Mouse (Mus musculus) lung, postnatal 25 days (tissue): ENCODE data around the gene Krtcap3.
A peak's percentile ranks its signal among the peaks of the same experiment; 100 is the strongest.

Source experiments
- DNase-seq: peaks from one replicate; pipeline ENCODE4 v3.0.0; 2022; ENCODE audit warnings: low spot score

Krtcap3 gene

DNA sequence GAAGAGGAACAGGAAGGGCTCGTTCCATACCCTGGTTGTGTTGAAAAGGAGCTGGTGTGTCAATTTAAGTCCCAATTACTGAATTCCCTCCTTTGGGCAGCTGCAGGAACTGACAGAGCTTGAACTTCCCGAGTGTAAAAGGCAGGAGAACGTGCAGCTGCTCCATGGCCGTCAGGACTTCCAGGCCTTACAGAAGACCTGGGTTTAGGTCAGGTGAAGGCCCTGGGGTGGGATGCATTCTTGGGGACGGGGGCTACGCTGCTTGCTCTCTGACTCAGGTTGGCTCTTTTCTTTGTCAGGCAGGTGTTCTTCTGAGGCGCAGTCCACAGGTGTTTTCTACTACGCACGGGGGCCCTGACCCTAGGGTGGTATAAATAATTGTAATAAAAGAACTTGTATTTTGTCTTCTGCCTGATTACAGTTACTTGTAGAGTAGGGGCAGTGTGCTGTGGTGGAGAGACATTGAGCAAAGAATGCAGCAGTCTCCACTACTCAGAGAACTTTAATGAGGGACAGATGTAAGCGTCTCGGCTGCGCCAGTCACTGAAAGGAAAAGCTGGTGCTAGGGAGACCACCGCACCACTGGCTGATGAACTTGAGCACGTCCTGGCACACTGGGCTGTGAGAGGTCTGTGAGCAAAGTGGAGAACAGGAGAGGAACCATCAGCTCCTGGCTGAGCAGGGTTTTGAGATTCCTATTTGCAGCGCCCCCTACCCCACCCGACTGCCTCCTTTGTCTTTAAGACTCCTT lies 1.5 kb downstream of the Krtcap3 start:
- no peak for DNase-seq

DNA sequence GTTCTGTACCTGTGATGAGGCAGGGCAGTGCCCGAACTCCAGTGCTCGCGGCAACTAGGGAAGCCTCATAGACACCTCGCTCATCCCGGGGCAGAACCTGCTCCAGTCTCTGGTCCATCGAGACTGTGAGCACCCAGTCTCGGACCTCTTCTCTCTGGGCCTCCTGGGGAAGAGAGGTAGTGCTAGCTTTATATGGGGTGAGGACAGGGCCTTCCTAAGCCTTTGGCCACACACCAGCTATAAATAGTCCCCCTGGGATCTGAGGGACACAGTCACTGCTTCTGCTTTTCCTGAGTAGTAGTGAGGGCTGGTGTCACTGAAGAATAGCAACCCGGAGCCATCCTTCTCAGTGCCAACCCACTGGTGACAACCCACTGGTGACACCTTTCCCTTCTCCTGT lies 2.3 kb downstream of the Krtcap3 start:
- DNase-seq = no peak

DNA sequence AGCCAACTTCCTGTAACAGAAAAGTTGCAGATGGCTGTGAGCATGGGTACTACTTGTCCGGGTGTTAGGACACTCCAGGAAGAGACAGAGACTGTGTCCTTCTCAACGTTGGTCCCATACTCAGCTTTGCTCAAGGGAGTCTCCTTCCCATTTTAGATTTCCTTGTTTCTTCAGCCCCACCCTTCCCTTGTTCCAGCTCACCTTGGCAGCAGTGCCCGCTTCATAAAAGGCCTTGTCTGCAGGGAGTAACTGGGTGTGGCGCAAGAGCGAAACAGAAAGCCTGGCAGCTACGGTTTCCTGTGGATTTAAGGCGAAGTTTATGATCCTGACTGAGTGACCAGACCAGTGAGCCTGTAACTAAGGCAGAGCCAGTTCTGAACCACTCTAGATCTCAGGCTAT lies 3.0 kb downstream of the Krtcap3 start:
- peak; percentile 88 for DNase-seq

DNA sequence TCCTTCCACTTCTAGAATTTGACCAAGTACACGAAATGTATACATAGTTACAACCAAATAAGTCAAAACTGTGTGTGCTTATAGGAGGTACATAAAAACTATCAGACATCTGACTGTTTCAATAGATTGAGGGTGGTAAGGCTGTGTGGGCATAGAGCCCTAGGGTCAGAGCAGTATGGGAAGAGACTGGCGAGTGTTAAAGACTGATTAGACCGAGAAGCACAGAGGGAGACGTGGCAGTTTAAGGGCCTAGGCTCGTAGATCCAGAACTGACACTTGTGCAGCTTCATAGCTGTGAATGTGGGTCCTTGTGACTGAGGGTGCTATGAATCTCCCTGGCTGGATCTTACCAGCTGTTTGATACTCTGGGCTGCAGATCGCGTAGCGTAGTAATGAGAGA lies 3.4 kb downstream of the Krtcap3 start:
- no peak for DNase-seq

DNA sequence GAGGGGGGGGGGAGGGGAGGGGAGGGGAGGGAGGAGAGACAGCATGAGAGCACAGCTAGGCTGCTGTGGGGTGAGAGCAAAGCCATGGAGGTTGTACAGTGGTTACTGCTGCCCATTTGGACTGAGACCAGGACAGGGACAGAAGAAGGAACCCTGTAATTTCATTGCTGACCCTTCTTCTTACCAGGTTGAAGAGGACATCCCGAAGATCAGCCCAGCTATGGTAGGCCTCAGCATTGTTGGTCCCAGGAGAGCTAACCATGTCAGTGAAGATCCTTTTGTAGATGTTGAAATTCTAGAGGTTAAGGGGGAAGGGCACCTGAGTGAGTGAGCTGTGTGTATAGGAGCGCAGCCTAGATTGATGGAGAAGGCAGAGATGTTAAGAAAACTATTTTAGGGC lies 3.9 kb downstream of the Krtcap3 start:
- DNase-seq = no peak

DNA sequence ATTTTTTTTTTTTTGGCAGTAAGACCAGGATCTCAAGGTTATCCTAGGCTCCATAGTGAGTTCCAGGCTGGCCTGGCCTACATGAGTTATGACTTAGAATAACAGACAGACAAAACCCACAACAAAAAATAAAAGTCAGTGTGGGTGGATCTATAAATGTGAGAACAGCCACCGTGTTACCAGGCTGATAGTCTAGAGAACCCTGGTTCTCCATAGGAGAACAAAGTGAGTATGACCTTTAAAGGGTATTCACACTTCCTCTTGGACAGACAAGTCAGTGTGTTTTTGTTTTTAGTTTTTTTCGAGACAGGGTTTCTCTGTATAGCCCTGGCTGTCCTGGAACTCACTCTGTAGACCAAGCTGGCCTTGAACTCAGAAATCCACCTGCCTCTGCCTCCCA lies 4.5 kb downstream of the Krtcap3 start:
- DNase-seq = no peak

DNA sequence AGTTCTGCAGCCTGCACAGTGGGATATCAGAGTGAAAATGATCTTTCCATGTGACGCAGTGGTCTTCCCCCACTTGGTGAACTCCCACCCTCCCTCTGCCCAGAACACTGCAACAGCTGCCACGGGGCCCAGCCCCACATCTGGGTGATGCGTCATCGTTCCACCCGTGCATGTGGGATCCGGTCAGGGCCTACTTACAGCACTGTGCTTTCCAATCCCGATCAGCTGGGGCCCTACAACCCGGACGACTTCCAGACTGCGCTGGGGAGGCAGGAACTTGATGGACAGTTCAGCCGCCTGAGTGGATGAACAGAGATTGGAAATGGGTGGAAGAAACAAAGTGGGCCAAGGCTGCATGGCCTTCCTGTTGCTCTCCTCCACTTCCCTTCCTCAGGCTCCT lies 6.1 kb downstream of the Krtcap3 start:
- DNase-seq = no peak

DNA sequence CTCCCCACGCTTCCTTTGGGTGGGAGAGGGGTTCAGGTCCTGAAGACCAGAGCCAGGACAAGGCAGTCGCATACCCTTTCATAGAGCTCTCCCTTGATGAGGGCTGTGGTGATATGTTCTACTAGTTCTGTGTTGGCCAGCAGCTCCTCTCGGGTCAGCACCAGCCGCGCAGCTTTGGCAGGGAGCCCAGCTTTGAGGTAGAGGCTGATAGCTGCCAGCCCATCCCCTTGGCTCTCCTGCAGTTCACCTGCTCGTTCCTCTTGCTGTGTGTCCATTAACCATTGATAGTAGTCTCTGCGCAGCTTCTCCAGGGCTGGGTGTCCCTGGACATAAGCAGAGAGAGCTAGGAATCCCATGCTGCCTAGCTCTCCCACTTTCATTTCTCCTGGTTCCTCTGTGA lies 14.6 kb downstream of the Krtcap3 start:
- DNase-seq = no peak

DNA sequence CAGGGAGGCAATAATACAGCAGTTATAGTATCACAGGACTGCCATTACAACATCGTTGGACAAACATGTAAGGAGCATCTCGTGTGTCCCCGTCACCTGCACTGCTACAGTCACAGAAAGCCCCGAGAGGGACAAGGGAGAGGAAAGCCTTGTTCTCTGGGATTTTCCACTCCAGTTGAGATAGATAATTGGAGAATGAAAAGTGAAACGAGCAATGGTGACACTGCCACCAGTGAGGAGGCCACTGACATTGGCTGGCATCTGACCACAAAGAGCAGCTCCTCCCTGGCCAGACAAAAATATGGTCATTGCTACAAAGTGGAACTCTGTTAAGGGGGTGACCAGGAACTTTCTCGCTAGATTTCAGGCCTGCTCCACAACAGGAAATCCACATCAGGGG lies 16.2 kb downstream of the Krtcap3 start:
- DNase-seq = no peak

DNA sequence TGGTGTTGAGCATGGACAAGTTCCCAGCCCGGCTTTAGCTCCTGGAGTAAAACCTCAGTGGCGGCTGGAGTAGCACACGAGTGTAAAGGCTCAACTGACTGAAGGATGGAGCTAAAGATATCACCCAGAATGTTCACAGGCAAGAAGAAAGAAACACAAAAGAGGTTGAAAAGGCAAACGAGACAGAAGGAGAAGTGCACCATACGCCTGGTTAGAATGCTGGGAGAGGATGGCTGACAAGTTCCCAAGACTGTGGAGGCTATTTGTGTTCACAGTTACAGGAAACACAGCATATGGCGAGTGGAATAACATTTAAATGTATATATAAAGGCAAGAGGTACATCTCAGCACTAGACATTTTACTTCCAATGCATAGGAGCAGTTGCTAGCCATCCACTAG lies 21.5 kb downstream of the Krtcap3 start:
- DNase-seq = no peak

DNA sequence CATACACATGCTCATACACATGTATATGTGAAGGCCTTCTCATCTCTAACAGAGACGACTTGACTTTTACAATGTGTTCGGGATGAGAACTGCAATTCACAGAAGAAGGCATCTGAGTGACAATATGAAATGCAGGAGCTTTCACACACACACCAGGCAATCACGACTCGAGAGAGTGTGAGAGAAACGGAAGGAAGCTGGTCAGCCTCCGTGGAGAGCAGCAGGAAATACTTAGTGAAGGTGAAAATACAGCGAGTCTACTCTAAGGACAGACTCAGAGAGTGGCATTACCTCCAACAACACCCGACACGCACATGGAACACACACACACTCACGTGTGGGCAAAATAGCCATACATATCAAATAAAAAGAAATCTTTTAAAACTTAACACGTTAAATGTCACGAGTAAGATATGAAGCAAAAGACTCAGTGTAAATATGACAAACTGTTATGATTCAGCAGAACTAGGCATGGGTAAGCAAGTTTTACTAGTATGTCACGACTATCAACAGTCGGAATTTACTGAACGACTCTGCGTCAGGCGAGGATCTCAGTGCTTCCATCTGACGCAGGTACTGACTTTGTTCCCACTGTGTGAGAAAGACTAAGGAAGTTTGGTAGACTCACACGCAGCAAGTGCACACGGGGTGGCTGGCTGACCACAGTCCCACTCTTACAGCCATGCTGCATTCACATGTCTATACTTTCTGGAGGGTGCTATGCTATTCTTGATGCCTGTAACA lies 27.9 kb downstream of the Krtcap3 start:
- DNase-seq = no peak

DNA sequence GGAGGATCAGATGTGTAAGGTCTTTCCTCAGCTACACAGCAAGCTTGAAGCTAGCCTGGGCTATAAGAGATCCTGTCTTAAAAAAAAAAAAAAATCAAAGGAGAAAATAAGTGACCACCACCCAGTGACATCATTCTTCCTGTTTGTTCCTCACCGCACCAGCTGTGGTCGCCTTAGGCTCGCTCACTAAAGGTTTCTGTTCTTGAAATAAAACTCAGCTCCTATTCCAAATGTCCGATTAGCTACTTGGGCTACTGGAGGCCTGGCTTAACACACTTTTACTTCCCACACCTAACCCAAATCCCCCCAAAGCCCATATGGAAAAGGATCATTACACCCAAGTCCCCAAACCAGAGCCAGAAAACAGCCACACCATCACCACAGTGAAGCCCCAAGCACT lies 36.7 kb downstream of the Krtcap3 start:
- DNase-seq = no peak

DNA sequence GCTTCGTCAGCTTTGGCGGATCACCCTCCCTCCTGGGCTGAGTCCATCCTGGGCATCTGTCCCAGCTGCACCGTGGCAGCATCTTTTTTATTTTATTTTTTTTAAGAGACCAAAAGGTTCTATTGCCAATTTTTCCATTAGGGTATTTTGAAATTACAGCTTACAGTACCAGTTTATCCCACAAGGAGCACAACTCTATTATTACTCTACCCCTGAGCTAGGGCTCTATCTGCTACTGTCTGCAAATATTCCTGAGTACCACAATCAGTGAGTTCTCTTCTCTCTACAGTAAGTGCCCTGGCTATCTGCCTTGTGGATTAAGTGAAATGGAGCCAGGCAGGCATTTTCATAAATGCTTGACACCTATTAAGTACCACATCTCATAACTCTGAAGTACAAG lies 37.2 kb downstream of the Krtcap3 start:
- DNase-seq = no peak

DNA sequence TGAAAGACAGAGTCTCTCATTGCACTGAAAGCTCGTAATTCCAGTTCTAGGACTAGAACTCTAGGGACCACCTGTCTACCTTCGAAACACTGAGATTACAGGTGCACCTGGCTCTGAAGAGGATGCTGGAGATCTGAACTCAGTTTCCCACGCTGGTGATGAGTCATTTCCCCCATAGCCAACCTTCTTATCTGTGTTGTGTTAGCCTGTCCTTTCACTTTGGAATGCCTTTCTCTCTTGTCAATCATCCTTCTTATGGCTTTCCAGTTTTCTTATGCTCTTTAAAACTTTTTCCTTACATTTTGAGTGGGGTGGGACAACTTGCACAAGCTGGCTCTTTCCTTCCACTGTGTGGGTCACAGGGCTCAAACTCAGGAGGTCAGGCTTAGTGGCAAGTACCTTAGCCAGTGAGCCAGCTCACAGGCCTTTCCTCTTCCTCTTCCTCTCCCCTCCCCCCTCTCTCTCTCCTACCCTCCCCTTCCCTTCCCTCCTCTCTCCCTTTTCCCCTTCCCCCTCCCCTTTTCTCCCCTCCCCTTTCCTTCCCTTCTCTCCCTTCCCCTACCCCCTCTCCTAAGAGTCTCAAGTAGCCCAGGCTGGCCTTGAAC lies 38.2 kb downstream of the Krtcap3 start:
- no peak for DNase-seq

DNA sequence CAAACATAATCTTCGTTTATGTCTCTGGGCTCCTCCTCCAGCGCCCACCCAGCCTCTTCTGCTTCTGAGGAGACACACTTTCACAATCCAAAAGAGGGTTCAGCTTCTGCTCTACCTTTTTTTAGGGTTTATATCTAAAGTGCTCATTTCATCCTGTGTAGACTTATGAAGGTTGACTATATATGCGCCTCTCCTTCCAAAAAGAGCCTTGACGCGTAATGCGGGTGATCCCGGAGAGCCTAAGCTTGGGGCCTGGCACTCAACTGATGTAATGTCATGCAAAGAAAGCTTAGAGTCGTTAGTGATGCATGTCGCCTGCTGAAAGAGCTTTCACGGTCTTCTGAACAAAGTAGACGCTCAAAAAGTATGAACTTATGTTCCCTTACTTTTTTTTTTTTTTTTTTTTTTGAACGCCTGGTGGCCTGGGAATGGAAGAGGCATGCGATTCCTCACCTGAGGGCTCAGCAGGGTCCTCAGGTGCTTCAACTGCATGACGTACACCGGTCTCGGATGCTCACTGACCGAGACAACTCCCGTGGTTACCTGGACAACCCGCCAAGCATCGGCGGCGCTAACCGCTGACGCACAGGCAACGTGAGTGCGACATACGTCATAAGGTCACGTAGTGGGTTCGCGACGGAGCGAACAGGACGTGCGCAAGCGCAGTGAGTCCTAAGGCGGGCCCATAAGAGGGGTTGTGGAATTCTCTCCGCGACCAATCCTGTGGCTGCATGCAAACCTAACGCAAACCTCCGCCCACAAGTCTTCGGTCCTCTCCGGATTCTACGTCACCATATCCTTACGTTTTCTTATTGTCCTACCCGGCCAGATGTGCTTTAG lies 39.2 kb downstream of the Krtcap3 start, which contains the start of gene Ift172:
Gene Ift172, minus strand, starts transcription at position 596 of the 840 bp plus-strand sequence.
- peak; percentile 98 for DNase-seq

DNA sequence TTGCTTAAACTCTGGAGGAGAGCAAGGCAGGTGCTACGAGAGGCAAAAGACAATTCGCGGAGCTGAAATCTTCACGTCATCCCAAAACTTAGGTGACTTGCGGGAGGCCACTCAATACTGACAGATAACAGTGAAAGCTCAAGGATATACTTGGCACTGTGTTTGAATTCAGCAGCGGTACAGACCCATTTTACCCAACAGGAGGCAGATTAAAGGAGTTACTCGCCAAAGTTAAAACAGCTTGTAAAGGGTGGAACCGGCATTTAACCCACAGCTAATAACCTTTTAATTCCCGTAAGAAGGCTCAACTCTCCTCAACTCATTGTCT lies 39.8 kb downstream of the Krtcap3 start:
- no peak for DNase-seq

DNA sequence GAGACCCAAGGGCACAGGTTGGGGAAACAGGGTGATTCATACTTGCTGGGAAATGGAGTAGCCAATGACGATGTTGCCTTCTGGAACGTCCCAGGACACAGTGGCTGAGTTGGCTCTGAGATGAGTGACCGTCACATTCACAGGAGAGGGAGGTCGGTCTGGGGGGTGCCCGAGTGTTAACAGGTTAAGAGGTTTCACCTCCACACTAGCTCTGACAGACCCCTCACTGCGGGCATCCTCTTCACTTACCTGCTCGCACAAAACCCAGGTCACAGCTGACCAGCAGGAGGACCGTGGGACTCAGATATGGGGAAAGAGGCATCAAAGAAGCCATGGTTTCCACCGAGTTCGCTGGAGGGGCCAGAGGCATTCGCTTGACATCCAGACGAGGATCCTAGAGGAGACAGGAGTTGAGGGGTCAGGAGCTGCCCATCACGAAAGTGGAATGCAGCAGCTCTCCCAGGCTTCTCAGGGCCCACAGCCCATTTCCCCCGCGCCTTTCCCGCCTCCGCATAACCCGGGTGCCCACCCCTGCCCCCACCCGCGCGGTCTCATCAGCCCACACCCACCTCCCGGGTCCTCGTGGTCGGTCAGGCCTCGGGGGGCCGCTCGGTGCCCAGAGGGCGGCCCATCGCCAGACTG lies 43.6 kb downstream of the Krtcap3 start:
- no peak for DNase-seq

DNA sequence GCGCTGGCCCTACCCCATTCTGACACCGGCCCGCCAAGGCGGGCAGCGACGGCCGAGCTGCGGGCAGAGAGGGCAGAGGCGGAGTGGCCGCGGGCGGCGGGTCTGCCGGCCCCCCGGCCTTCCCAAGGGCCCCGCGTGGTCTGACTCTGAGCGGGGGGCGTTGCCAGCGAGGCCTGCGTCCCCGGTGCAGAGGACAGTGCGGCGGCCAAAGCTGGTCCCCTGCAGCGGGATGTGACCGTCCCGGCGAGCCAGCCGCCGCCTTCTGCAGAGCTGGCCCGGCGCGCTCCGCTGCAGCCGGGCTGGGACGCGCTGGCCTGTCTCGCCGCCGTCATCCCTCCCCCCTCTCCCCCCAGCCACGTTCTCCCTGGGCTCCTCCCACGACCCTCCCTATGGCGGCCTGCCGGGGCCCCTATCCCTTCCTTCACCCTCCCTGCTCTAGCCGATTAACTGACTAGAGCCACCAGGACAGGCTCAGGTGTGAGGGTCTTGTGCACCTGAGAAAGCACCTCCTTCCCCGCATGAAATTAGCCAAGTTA lies 44.2 kb downstream of the Krtcap3 start, which contains the start of gene Fndc4:
Gene Fndc4, minus strand, starts transcription at position 475 of the 536 bp plus-strand sequence.
- DNase-seq = no peak

DNA sequence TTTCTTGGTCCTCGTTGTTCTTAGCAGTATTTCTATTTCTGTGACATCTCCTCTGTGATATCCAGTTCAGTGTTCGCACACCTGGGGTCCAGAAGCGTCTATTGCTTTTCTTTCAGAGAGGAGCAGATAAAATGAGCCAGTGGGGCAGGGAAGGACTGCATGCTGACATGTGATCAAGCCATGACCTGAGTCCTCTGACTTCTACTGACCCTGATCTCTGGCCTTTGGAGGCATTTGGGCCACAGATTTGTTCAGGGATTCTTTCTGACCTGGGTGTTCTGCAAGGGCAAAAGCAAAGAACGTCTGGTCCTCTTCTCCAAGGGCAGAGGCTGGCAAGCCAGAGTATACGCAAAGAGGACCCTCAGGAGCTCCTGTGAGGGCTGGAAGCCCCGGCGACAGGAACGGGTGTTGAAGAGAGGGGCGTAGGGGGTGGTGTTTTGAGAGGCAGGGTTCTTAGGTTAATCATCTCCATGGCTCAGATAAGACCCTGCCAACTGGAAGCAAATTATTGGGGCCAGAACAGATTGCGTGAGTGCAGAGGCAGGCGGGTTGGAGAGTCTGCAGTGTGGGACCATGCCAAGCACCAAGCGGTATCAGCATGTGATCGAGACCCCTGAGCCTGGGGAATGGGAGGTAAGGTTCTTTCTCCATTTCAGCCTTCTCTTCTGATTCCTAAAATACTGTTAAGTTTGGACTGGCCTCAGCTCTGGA lies 45.7 kb downstream of the Krtcap3 start, which contains the start of gene Gckr:
Gene Gckr, plus strand, starts transcription at position 397 of the 711 bp plus-strand sequence.
- no peak for DNase-seq

DNA sequence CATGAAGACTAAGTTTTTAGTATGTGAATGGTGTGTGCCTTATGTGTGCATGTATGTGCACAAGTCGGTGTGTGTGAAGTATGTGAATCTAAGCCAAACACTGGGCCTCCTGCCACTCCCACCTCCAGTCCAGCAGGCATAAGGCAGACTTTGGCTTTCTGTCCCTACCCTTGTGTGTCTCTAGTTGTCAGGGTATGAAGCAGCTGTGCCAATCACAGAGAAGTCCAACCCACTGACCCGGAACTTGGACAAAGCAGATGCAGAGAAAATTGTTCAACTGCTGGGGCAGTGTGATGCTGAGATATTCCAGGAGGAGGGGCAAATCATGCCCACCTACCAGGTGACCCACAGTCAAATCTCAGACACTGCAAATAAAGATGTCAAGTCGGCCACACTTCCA lies 46.5 kb downstream of the Krtcap3 start:
- no peak for DNase-seq

DNA sequence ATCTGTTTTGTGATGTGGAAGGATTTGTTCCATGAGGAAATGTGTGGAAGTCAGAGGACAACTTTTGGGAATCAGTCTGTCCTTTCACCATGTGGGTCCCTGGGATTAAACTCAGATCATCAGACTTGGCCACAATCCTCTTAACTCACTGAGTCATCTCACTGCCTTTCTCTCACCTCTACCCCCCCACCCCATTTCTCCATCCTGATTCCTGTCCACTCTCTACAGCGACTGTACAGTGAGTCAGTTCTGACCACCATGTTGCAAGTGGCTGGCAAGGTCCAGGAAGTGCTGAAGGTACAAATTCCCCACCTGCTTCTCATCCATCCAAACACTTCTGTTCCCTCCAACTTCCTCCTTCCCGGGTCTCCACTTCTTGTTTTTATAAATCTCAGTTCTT lies 47.0 kb downstream of the Krtcap3 start:
- no peak for DNase-seq
